Comparison of ENCODE assay signal across 9 mouse cellular contexts in genomic region chr4:154506774-154507435, GRCm38 (mm10).
A peak's percentile ranks its signal among the peaks of the same experiment; 100 is the strongest.
DNase-seq lines count a peak whose midpoint lies in the region; ATAC-seq and TF ChIP-seq lines count a peak whose summit lies in the region.
"Had no signal": no experiment of that assay in that cellular context is flagged by ENCODE, and none has a peak within 500 bp of the region (broad histone marks: within the 10 kb centered on the region; RNA-seq: fewer than 3 reads in every experiment).

No protein-coding gene starts in this region.

- DNase-seq in adrenal gland, postnatal 14 days = peak; percentile 66
- peak; percentile 53 for DNase-seq in embryo, embryonic 9.5 days (ENCODE audit: extremely low spot score)
- DNase-seq in hindbrain, postnatal 0 days (ENCODE audit: low spot score) = peak; percentile 68
- peak; percentile 47 for DNase-seq in neural tube, embryonic 10.5 days (ENCODE audit: extremely low spot score, low spot score)
- DNase-seq in cerebellum, adult 11 months = no peak
- DNase-seq in kidney, adult 11 months = no peak
- DNase-seq in kidney, postnatal 14 days = no peak

- 0 out of 2 replicates have a peak, but pooled peaks cover 9% of the 10 kb centered on the region for H3K4me1 ChIP-seq in hindbrain, postnatal 0 days (ENCODE audit: insufficient read depth, low read length)

- no peak for TF ChIP-seq CTCF in hindbrain, postnatal 0 days (IDR thresholded peaks at IDR 0.05; ENCODE audit: low read depth)

- peaks cover 18% of the 10 kb centered on the region for H3K27me3 ChIP-seq in hindbrain, postnatal 0 days (ENCODE audit: insufficient read depth, low read length)

- 7% methylated on average over 20 of the region's 20 CpGs for WGBS in hindbrain, postnatal 0 days

- peak overlapping the region; percentile 34 for H3K4me2 ChIP-seq in hindbrain, postnatal 0 days (ENCODE audit: low read depth, low read length)
- H3K4me2 ChIP-seq: lung, embryonic 15.5 days had no signal

- H3K4me3 ChIP-seq in hindbrain, postnatal 0 days (ENCODE audit: low read length) = peak overlapping the region; percentile 7; the same call in 1 of the 2 replicates
- H3K4me3 ChIP-seq: lung, embryonic 15.5 days had no signal

- H3K36me3 ChIP-seq in hindbrain, postnatal 0 days (ENCODE audit: insufficient read depth, low read length) = no peaks in the 10 kb centered on the region
- H3K36me3 ChIP-seq: lung, embryonic 15.5 days had no signal

- no peak overlapping the region for H3K9ac ChIP-seq in hindbrain, postnatal 0 days (replicated peaks; ENCODE audit: low read length)
- H3K9ac ChIP-seq: lung, embryonic 15.5 days had no signal

- no peak overlapping the region for H3K27ac ChIP-seq in hindbrain, postnatal 0 days
- H3K27ac ChIP-seq: lung, embryonic 15.5 days had no signal

- peak; percentile 43; the same call in 1 of the 2 replicates for ATAC-seq in hindbrain, postnatal 0 days
- ATAC-seq in megakaryocyte, adult 5-6 weeks (ENCODE audit: poor library complexity, severe bottlenecking) = no peak

- H3K9me3 ChIP-seq in hindbrain, postnatal 0 days (ENCODE audit: low read length) = no peaks in the 10 kb centered on the region
- H3K9me3 ChIP-seq: lung, embryonic 15.5 days had no signal

Comparison
In these comparisons a context has a peak if more than half of its experiments do, and no peak if none do; other contexts are left out.
1. DNase-seq: peak in adrenal gland, postnatal 14 days (single experiment), embryo, embryonic 9.5 days (single experiment), hindbrain, postnatal 0 days (single experiment) and neural tube, embryonic 10.5 days (single experiment); none in cerebellum, adult 11 months (single experiment), kidney, adult 11 months (single experiment) and kidney, postnatal 14 days (single experiment).